Mouse (Mus musculus): ENCODE results near the gene Mrpl45. TPM values are rescaled to one million over a fixed set of nuclear protein-coding genes. Genes with fewer than 3 reads are reported as not detected.
"Not testable (repeated sequence)": the region's sequence is repeated elsewhere in the genome, so short reads cannot be mapped to it uniquely, and the experiment has no call there.

Gene Mrpl45
- polyA plus RNA-seq (2015; fragmentation: Nextera tagmentation; extraction: Ambion mirVana): 46.6 and 50.1 TPM in 2 replicates

DNA sequence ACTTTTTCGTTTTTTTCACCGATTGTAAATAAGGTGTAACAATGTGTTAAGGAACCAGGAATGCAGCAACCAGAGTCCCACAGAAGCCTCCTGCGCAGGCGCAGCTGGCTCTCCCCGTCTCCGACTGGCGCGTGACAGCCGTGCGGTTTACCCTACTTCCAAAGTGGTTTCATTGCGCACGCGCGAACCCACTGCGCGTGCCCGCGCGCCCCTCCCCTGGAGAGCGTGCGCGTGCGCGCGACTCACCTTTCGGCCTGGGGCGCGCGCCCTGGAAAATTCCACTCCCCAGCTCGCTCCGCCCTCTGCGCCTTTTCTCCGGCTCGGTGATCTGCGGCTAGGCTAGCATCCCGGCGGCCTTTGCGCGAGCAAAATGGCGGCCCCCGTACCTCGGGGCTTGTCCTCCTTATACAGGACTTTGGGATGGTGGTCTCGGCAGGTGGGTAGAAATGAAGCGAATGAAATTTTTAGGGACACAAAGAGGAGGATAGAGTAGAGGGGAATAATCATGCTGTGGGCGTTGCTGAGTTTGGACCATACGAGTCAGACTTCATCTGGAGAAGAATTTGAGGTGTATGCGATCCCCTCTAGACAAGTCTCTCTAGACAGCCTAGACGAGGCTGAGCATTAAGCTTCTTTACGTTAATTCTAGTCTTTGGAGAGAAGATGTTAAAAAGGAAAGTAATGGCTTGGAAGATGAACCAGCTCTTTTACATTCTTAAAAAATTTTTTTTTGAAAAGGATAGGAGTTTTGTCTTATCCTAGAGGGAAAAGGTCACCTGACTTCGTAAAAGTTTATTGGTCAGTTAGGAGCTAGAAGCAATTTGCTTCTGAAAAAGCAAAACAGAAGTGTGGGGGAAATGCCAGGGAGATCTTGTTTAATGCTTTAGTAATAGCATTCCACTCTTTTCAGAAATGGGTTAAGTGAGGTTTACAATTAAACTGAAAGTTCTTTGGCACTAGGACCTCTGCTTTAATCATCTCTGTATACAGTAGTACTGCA is at the start of gene Mrpl45:
Mrpl45 (plus strand) TSS at position 213 of the 1,000 bp plus-strand sequence.
- peak within 1 kb of the TSS; percentile 73 for H3K27ac ChIP-seq
- H3K4me3 ChIP-seq: peak within 1 kb of the TSS; percentile 58
- peak within 1 kb of the TSS; percentile 61 for H3K4me2 ChIP-seq
- ATAC-seq (ENCODE audit: insufficient number of reproducible peaks, insufficient read depth, low FRiP score, low TSS enrichment, low read depth): peak; percentile 91
- H3K9me3 ChIP-seq: no peaks in the 10 kb centered on the region
- H3K4me1 ChIP-seq: peaks cover 14% of the 10 kb centered on the region
- WGBS: under 1% methylated on average over 50 of the region's 50 CpGs
- H3K9ac ChIP-seq: peak within 1 kb of the TSS; percentile 74
- peaks cover 6% of the 10 kb centered on the region; the same call in 1 of the 2 replicates for H3K36me3 ChIP-seq
- H3K27me3 ChIP-seq: no peaks in the 10 kb centered on the region

DNA sequence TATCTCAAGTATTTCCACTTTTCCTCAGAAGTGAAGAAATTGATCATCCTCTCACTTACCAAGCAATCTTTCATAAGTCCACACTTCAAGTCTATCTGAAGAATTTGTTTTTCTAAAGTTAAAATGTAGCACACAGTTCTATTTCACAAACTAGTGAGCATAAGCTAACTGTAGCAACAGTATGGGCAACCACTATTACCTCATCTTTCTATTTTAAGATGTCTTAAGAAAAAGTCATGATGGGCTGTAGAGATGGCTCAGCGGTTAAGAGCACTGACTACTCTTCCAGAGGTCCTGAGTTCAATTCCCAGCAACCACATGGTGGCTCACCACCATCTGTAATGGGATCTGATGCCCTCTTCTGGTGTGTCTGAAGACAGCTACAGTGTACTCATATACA is 49.0 kb upstream of the Mrpl45 start:
- H3K27me3 ChIP-seq; H3K9me3 ChIP-seq; H3K27ac ChIP-seq; H3K4me1 ChIP-seq; H3K4me3 ChIP-seq; H3K9ac ChIP-seq; H3K4me2 ChIP-seq; ATAC-seq (ENCODE audit: insufficient number of reproducible peaks, insufficient read depth, low FRiP score, low TSS enrichment, low read depth): not testable (repeated sequence)
- WGBS: 98% methylated on average over 1 of the region's 1 CpGs
- peaks cover 35% of the 10 kb centered on the region for H3K36me3 ChIP-seq

DNA sequence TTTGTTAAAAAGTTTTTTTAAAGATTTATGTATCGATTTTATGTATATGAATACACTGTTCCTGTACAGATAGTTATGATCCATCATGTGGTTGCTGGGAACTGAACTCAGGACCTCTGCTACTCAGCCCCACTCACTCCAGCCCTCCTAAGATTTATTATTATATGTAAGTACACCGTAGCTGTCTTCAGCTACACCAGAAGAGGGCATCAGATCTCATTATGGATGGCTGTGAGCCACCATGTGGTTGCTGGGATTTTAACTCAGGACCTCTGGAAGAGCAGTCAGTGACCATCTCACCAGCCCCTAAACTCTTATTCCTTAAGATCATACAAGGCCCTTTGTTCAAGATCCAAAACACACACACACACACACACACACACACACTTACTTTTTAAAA is 45.5 kb upstream of the Mrpl45 start:
- peaks cover 15% of the 10 kb centered on the region; the same call in 1 of the 2 replicates for H3K36me3 ChIP-seq
- H3K27ac ChIP-seq; H3K4me2 ChIP-seq; H3K27me3 ChIP-seq; H3K9ac ChIP-seq; H3K9me3 ChIP-seq; H3K4me1 ChIP-seq; ATAC-seq (ENCODE audit: insufficient number of reproducible peaks, insufficient read depth, low FRiP score, low TSS enrichment, low read depth); H3K4me3 ChIP-seq: not testable (repeated sequence)
- WGBS: 84% methylated on average over 2 of the region's 2 CpGs

DNA sequence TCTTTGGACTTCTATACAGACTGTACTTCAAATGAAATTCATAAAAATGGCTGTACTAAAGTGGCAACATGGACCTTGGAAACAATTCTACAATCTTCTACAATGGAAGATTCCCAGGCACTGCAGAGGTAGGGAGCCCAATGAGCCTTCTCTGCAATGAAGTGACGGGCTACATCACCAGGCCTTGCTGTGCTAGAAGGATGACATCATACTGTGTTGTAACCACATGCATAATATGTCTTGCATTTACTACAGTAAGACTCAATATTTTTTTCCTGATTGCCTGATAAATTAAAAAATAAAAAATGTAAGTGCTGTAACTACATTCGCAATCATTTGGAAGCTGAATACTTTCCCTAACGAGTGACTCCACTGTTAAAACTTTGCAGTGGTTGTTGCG is 42.7 kb upstream of the Mrpl45 start:
- ATAC-seq (ENCODE audit: insufficient number of reproducible peaks, insufficient read depth, low FRiP score, low TSS enrichment, low read depth): no peak
- H3K36me3 ChIP-seq: no peaks in the 10 kb centered on the region
- no peak overlapping the region for H3K4me2 ChIP-seq
- no peaks in the 10 kb centered on the region for H3K27me3 ChIP-seq
- H3K9me3 ChIP-seq: no peaks in the 10 kb centered on the region
- no peak overlapping the region for H3K9ac ChIP-seq
- H3K27ac ChIP-seq: no peak overlapping the region
- no peak overlapping the region for H3K4me3 ChIP-seq
- H3K4me1 ChIP-seq: peaks cover under 1% of the 10 kb centered on the region; the same call in 1 of the 2 replicates
- 94% methylated on average over 4 of the region's 4 CpGs for WGBS

DNA sequence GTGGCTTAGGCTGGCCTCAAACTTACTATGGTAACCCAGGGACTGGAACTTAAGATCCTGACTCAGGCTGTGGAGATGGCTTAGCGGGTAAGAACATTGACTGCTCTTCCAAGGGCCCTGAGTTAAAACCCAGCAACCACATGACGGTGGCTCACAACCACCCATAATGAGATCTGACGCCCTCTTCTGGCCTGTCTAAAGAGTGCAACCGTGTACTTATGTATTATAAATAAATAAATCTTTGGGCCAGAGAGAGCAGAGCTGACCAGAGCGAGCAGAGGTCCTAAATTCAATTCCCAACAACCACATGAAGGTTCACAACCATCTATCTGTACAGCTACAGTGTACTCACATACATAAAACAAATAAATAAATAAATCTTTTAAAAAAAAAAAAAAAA is 41.9 kb upstream of the Mrpl45 start:
- peaks cover 8% of the 10 kb centered on the region for H3K4me1 ChIP-seq
- no peaks in the 10 kb centered on the region for H3K27me3 ChIP-seq
- no peak overlapping the region for H3K27ac ChIP-seq
- H3K36me3 ChIP-seq: no peaks in the 10 kb centered on the region
- H3K9ac ChIP-seq: no peak overlapping the region
- H3K4me3 ChIP-seq: no peak overlapping the region
- WGBS: 89% methylated on average over 5 of the region's 5 CpGs
- no peak for ATAC-seq (ENCODE audit: insufficient number of reproducible peaks, insufficient read depth, low FRiP score, low TSS enrichment, low read depth)
- H3K9me3 ChIP-seq: no peaks in the 10 kb centered on the region
- H3K4me2 ChIP-seq: no peak overlapping the region

DNA sequence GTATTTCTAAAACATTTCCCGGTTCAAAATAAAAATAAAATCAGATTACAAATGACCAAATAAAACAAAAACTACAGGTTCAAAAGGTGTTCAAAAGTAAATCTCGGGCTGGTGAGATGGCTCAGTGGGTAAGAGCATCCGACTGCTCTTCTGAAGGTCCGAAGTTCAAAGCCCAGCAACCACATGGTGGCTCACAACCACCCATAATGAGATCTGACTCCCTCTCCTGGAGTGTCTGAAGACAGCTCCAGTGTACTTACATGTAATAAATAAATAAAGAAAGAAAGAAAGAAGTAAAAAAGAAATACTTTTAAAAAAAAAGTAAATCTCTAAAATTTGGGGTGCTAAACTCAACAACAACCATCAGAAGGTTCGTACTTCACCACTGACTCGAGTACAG is 40.6 kb upstream of the Mrpl45 start:
- not testable (repeated sequence) for ATAC-seq (ENCODE audit: insufficient number of reproducible peaks, insufficient read depth, low FRiP score, low TSS enrichment, low read depth); H3K9me3 ChIP-seq; H3K4me2 ChIP-seq; H3K27me3 ChIP-seq; H3K36me3 ChIP-seq; H3K4me3 ChIP-seq; H3K9ac ChIP-seq; H3K27ac ChIP-seq
- peaks cover 14% of the 10 kb centered on the region for H3K4me1 ChIP-seq
- 93% methylated on average over 6 of the region's 6 CpGs for whole genome bisulfite sequencing

DNA sequence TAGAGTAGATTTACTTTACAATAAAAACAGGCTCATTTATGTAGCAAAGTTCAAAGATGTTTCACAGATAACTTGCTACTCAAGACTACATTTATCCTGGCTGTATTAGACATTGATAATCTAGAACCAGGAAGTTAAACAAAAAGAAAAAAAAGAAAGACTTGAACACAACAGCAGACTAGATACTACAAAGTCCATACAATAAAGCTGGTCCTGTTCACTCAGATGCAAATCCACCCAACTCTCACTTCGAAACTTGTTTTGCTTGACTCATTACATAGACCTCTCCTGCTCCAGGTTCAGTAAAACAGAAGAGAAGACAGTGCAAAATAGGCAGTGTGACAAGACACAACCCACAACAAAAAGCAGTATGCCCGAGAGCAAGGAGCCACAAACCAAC is 40.2 kb upstream of the Mrpl45 start:
- Histone ChIP-seq H3K4me1 (peaks cover 14% of the 10 kb centered on the region), H3K4me2 (no peak overlapping the region), H3K9me3 (no peaks in the 10 kb centered on the region), H3K36me3 (no peaks in the 10 kb centered on the region), H3K27me3 (no peaks in the 10 kb centered on the region), H3K27ac (no peak overlapping the region), H3K9ac (no peak overlapping the region), H3K4me3 (no peak overlapping the region)
- ATAC-seq (ENCODE audit: insufficient number of reproducible peaks, insufficient read depth, low FRiP score, low TSS enrichment, low read depth): no peak
- 87% methylated on average over 2 of the region's 2 CpGs for WGBS

DNA sequence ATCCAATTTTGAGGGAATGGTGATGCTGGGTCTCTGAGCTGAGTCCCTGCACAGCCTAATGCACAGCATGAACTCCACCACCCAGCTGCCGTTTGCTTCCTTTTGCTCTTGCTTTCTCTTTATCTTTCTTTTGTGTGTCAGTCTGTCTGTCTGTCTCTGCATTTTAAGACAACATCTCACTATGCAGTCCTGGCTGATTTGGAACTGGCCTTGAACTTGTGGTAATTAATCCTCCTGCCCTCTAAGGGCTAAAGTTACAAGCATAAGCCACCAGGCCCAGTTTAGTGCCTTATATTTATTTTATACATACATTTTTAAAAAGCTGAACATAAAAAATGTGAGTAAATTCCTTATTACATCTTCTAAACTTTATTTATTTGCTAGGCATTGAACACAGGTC is 39.5 kb upstream of the Mrpl45 start:
- no peak overlapping the region for H3K9ac ChIP-seq
- H3K4me2 ChIP-seq: no peak overlapping the region
- H3K4me1 ChIP-seq: peaks cover 17% of the 10 kb centered on the region
- H3K4me3 ChIP-seq: no peak overlapping the region
- ATAC-seq (ENCODE audit: insufficient number of reproducible peaks, insufficient read depth, low FRiP score, low TSS enrichment, low read depth): no peak
- 71% methylated on average over 1 of the region's 1 CpGs for WGBS
- H3K27ac ChIP-seq: no peak overlapping the region
- H3K36me3 ChIP-seq: no peaks in the 10 kb centered on the region
- H3K9me3 ChIP-seq: no peaks in the 10 kb centered on the region
- H3K27me3 ChIP-seq: no peaks in the 10 kb centered on the region

DNA sequence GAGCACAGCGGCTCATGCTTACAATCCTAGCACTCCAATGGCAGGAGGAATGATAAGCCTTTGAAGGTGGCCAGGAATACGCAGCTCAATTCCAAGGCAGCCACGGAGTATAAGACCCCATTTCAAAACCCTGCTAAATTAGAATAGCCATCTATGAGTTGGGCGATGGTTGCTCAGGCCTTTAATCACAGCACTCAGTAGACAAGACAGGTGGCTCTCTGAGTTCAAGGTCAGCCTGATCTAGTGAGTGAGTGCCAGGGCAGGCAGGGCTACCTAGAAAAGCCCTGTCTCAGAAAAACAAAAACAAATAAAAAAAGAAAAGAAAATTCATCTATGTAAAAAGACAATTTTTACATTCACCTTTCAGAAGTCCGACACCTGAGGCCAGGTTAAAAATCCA is 38.4 kb upstream of the Mrpl45 start:
- peaks cover 17% of the 10 kb centered on the region for H3K4me1 ChIP-seq
- H3K27me3 ChIP-seq: no peaks in the 10 kb centered on the region
- H3K36me3 ChIP-seq: no peaks in the 10 kb centered on the region
- 89% methylated on average over 5 of the region's 5 CpGs for WGBS
- no peak overlapping the region for H3K4me2 ChIP-seq
- H3K27ac ChIP-seq: no peak overlapping the region
- H3K9me3 ChIP-seq: no peaks in the 10 kb centered on the region
- no peak for ATAC-seq (ENCODE audit: insufficient number of reproducible peaks, insufficient read depth, low FRiP score, low TSS enrichment, low read depth)
- no peak overlapping the region for H3K9ac ChIP-seq
- no peak overlapping the region for H3K4me3 ChIP-seq

DNA sequence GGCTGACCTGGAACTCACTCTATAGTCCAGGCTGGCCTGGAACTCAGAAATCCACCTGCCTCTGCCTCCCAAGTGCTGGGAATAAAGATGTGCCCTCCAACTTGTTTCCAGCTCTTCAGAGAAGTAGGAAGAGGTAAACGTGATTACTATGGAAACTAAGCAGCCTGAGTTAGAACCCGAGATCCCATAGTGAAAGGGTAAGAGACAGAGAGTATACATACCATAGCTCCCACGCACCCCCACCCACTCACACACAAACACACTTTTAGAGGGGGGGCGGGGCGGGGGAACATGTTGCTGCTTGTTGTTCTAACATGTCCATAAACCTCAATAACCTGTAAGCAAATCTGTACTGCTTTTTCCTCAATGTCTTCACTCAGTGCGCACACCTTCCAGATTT is 37.1 kb upstream of the Mrpl45 start:
- Histone ChIP-seq H3K27me3 (no peaks in the 10 kb centered on the region), H3K4me3 (peak overlapping the region; percentile 100), H3K4me2 (peak overlapping the region; percentile 71), H3K9ac (peak overlapping the region; percentile 99), H3K4me1 (peaks cover 17% of the 10 kb centered on the region), H3K27ac (peak overlapping the region; percentile 96; the same call in 1 of the 2 replicates), H3K36me3 (no peaks in the 10 kb centered on the region), H3K9me3 (no peaks in the 10 kb centered on the region)
- 71% methylated on average over 6 of the region's 6 CpGs for WGBS
- no peak for ATAC-seq (ENCODE audit: insufficient number of reproducible peaks, insufficient read depth, low FRiP score, low TSS enrichment, low read depth)

DNA sequence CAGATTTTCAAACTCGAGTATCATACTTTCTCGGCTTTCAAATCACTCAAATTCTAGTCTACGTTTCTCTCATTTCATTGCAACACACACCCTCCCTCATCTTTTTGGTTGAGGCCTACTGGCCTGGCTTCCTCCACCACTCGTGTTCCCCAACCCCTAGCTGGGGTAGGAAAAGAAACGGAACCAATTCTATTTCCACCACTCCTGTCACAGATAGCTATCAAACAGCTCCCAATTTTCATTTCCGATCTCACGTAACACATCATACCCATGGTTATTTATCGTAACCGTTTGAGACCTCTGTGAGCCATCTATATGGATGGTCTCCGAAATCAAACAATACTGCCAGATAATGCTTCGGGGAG is 36.5 kb upstream of the Mrpl45 start:
- ATAC-seq (ENCODE audit: insufficient number of reproducible peaks, insufficient read depth, low FRiP score, low TSS enrichment, low read depth): no peak
- Histone ChIP-seq H3K4me3 (peak overlapping the region; percentile 100), H3K9me3 (no peaks in the 10 kb centered on the region), H3K36me3 (no peaks in the 10 kb centered on the region), H3K4me2 (peak overlapping the region; percentile 71), H3K9ac (peak overlapping the region; percentile 99), H3K27me3 (no peaks in the 10 kb centered on the region), H3K27ac (peak overlapping the region; percentile 96; the same call in 1 of the 2 replicates), H3K4me1 (peaks cover 17% of the 10 kb centered on the region)
- WGBS: 14% methylated on average over 11 of the region's 11 CpGs
